Mouse (Mus musculus) midbrain, embryonic 11.5 days (tissue): ENCODE measurements at regions not wholly inside any gene's neighbourhood (a gene's known extent, or its start where the extent isn't known, plus 50 kb on each side); places are given as distances from the start of the nearest gene placed in this dataset.

Experiments
- ATAC-seq: fragments of 200-750 bp; cut with Nextera tagmentation; 2 replicates; pipeline ENCODE4 v1.8.0; 2017; ENCODE audit warnings: moderate TSS enrichment, moderate library complexity; ENCODE audit not compliant: low FRiP score
- DNase-seq: peaks from one replicate; pipeline ENCODE4 v3.0.0; 2015; ENCODE audit warnings: low spot score; ENCODE audit errors: missing footprints
- H3K27ac ChIP-seq: fragments of 300-500 bp; sonication (generic); 2 replicates; pipeline ENCODE4 v1.5.1; 2014; ENCODE audit warnings: low read depth, low read length
- H3K27me3 ChIP-seq: fragments of 300-500 bp; sonication (generic); 2 replicates; pipeline ENCODE4 v1.6.1; 2014; ENCODE audit warnings: mild to moderate bottlenecking, low read length, moderate library complexity, mixed read lengths; ENCODE audit not compliant: control insufficient read depth, insufficient read depth
- H3K36me3 ChIP-seq: fragments of 300-500 bp; sonication (generic); 2 replicates; pipeline ENCODE4 v1.6.1; 2014; ENCODE audit warnings: mild to moderate bottlenecking, low read length, moderate library complexity, mixed read lengths; ENCODE audit not compliant: control insufficient read depth, insufficient read depth
- H3K4me1 ChIP-seq: fragments of 300-500 bp; sonication (generic); 2 replicates; pipeline ENCODE4 v1.6.1; 2014; ENCODE audit warnings: low read length; ENCODE audit not compliant: control insufficient read depth, insufficient read depth
- H3K4me2 ChIP-seq: fragments of 300-500 bp; sonication (generic); 2 replicates; pipeline ENCODE4 v1.6.1; 2014; ENCODE audit warnings: mild to moderate bottlenecking, moderate library complexity
- H3K4me3 ChIP-seq: fragments of 300-500 bp; sonication (generic); 2 replicates; pipeline ENCODE4 v1.5.1; 2014; ENCODE audit warnings: low read depth, low read length
- H3K9ac ChIP-seq: fragments of 300-500 bp; sonication (generic); 2 replicates; pipeline ENCODE4 v1.6.1; 2014; ENCODE audit warnings: low read length
- H3K9me3 ChIP-seq: fragments of 300-500 bp; sonication (generic); 2 replicates; pipeline ENCODE4 v1.6.1; 2016; ENCODE audit warnings: low read length; ENCODE audit not compliant: control insufficient read depth
- WGBS: fragments of 180-500 bp; shearing (Covaris S2); extraction: QIAGEN DNeasy Blood & Tissue Kit; methylation state at CpG from one replicate; pipeline ENCODE4 v1.1.7; 2014; 5-methylcytosine and 5-hydroxymethylcytosine counted together

GRCm38 (mm10) chr4:80628271-80628670 is 205.7 kb upstream of the Tyrp1 start:
- Histone ChIP-seq H3K36me3 (no peaks in the 10 kb centered on the region), H3K4me2 (no peak overlapping the region)
- WGBS = 79% methylated on average over 4 of the region's 4 CpGs

GRCm38 (mm10) chr4:80629251-80629650 is 204.7 kb upstream of the Tyrp1 start:
- Histone ChIP-seq H3K9me3 (no peaks in the 10 kb centered on the region), H3K27me3 (no peaks in the 10 kb centered on the region), H3K4me3 (no peak overlapping the region), H3K36me3 (no peaks in the 10 kb centered on the region), H3K4me1 (no peaks in the 10 kb centered on the region), H3K9ac (no peak overlapping the region), H3K4me2 (no peak overlapping the region), H3K27ac (no peak overlapping the region)
- no peak for ATAC-seq
- WGBS = 80% methylated on average over 1 of the region's 1 CpGs
- DNase-seq = no peak

More at GRCm38 (mm10) chr4:80628271-80628670, 205.7 kb upstream of the Tyrp1 start:
- ATAC-seq (no peak), DNase-seq (no peak)
- Histone ChIP-seq H3K27me3 (no peaks in the 10 kb centered on the region), H3K9me3 (no peaks in the 10 kb centered on the region), H3K4me1 (no peaks in the 10 kb centered on the region), H3K9ac (no peak overlapping the region), H3K4me3 (no peak overlapping the region), H3K27ac (no peak overlapping the region)

GRCm38 (mm10) chr4:80630260-80630659 is 203.7 kb upstream of the Tyrp1 start:
- Histone ChIP-seq H3K27ac (no peak overlapping the region), H3K9me3 (no peaks in the 10 kb centered on the region), H3K4me3 (no peak overlapping the region), H3K36me3 (no peaks in the 10 kb centered on the region), H3K4me2 (no peak overlapping the region), H3K4me1 (no peaks in the 10 kb centered on the region), H3K9ac (no peak overlapping the region), H3K27me3 (no peaks in the 10 kb centered on the region)
- DNase-seq (no peak), ATAC-seq (no peak)

GRCm38 (mm10) chr4:80631041-80631440 is 202.9 kb upstream of the Tyrp1 start:
- no peak overlapping the region for H3K9ac ChIP-seq
- no peak for ATAC-seq

GRCm38 (mm10) chr4:80631441-80631840 is 202.5 kb upstream of the Tyrp1 start:
- Histone ChIP-seq H3K4me3 (no peak overlapping the region), H3K4me1 (no peaks in the 10 kb centered on the region), H3K27me3 (no peaks in the 10 kb centered on the region), H3K36me3 (no peaks in the 10 kb centered on the region), H3K9me3 (no peaks in the 10 kb centered on the region), H3K27ac (no peak overlapping the region), H3K4me2 (no peak overlapping the region), H3K9ac (no peak overlapping the region)
- DNase-seq (no peak), ATAC-seq (no peak)
- 88% methylated on average over 4 of the region's 4 CpGs for WGBS

More at GRCm38 (mm10) chr4:80631041-80631440, 202.9 kb upstream of the Tyrp1 start:
- WGBS = 86% methylated on average over 4 of the region's 4 CpGs
- H3K4me3 ChIP-seq = no peak overlapping the region
- no peak overlapping the region for H3K27ac ChIP-seq
- no peak for DNase-seq
- H3K27me3 ChIP-seq = no peaks in the 10 kb centered on the region
- H3K4me2 ChIP-seq = no peak overlapping the region
- H3K36me3 ChIP-seq = no peaks in the 10 kb centered on the region
- no peaks in the 10 kb centered on the region for H3K9me3 ChIP-seq
- H3K4me1 ChIP-seq = no peaks in the 10 kb centered on the region

GRCm38 (mm10) chr4:80638381-80638780 is 195.5 kb upstream of the Tyrp1 start:
- DNase-seq (no peak), ATAC-seq (no peak)
- Histone ChIP-seq H3K27ac (no peak overlapping the region), H3K9ac (no peak overlapping the region), H3K4me3 (no peak overlapping the region), H3K36me3 (no peaks in the 10 kb centered on the region), H3K9me3 (no peaks in the 10 kb centered on the region), H3K4me1 (no peaks in the 10 kb centered on the region), H3K27me3 (no peaks in the 10 kb centered on the region), H3K4me2 (no peak overlapping the region)
